Mouse (Mus musculus): Measurements from ENCODE around the gene Mitd1. TPM values are rescaled to one million over a fixed set of nuclear protein-coding genes. Genes with fewer than 3 reads are reported as not detected.

The Mitd1 gene
- total RNA-seq (2014; rRNA removed) (4.1 and 8.3 TPM in 2 replicates), polyA plus RNA-seq (2015; fragmentation: Nextera tagmentation; extraction: Ambion mirVana) (8.2 and 10.1 TPM in 2 replicates)

DNA sequence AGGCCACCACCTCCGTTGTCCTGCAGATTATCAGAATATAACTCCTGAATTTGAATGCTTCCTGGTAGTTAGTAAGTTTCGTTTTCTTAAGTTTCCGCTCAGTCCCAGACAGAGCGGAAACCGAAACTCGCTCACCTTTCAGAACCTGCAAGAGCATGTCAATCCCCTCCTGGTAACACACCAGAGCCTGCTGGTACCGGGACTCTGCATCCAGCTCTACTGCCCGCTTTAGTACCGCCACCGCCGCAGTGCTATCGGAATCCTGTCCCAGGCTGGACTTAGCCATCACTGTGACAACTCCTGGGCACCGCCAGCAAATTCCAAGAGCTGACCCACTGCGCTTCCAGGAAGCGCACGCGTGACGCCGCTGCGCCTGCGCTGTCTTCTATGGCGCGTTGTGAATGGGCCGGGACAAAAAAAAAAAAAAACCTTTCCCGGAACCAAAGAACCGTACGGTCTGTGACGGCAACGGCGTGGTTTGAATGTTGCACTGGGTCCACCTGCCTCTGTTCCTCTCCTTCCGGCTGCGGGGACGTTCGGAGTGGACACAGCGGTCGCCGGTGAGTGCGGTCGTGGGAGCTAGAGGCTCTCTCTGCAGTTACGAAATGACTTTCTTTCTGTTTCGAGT is at the start of gene Mitd1, which contains the start of gene Mrpl30:
Mitd1 (minus strand) TSS at position 387 of the 628 bp plus-strand sequence.
Mrpl30 (plus strand) TSS at position 453 of the 628 bp plus-strand sequence.
- Histone ChIP-seq H3K4me1 (ENCODE audit: insufficient read depth, low read length) (peaks cover 18% of the 10 kb centered on the region; the same call in 1 of the 2 replicates), H3K9me3 (ENCODE audit: low read length) (no peaks in the 10 kb centered on the region), H3K4me2 (ENCODE audit: low read depth, low read length) (peak within 1 kb of the TSS; percentile 93), H3K27ac (peak within 1 kb of the TSS; percentile 68), H3K9ac (replicated peaks; ENCODE audit: low read length) (peak within 1 kb of the TSS; percentile 55), H3K27me3 (ENCODE audit: insufficient read depth, low read length) (no peaks in the 10 kb centered on the region), H3K36me3 (ENCODE audit: insufficient read depth, low read length) (peaks cover 7% of the 10 kb centered on the region; the same call in 1 of the 2 replicates), H3K4me3 (ENCODE audit: low read length) (peak within 1 kb of the TSS; percentile 68)
- DNase-seq (ENCODE audit: low spot score), result peak; percentile 96
- WGBS, result under 1% methylated on average over 41 of the region's 41 CpGs
- ATAC-seq, result peak; percentile 96
- no peak; the same call in 1 of the 2 replicates for TF ChIP-seq CTCF (IDR thresholded peaks at IDR 0.05; ENCODE audit: low read depth)

DNA sequence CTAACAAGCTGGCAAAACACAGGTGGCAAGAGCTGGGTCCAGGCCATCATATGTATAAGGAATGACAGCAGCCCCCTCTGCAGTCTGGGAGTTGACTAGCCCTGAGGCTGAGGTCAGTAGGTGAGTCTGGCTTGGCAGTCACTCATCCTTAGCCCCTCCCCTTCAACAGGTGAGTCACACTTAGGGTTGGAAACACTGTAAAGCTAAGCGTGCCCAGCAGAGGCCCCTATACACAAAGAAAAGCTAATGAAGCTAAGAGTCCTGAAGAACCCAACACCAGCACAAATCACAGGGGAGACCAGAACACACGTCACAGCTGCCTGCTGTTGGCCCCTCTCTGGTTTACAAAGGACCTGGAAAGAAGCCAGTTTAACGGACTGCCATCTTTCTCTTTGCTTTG is 41.6 kb upstream of the Mitd1 start:
- H3K4me3 ChIP-seq (ENCODE audit: low read length), result no peak overlapping the region
- no peaks in the 10 kb centered on the region for H3K4me1 ChIP-seq (ENCODE audit: insufficient read depth, low read length)
- 18% methylated on average over 3 of the region's 3 CpGs for WGBS
- H3K9me3 ChIP-seq (ENCODE audit: low read length), result no peaks in the 10 kb centered on the region
- no peaks in the 10 kb centered on the region for H3K27me3 ChIP-seq (ENCODE audit: insufficient read depth, low read length)
- no peak for ATAC-seq
- DNase-seq (ENCODE audit: low spot score), result peak; percentile 35
- H3K36me3 ChIP-seq (ENCODE audit: insufficient read depth, low read length), result no peaks in the 10 kb centered on the region
- H3K4me2 ChIP-seq (ENCODE audit: low read depth, low read length), result no peak overlapping the region
- peak; percentile 26; the same call in 1 of the 2 replicates for TF ChIP-seq CTCF (IDR thresholded peaks at IDR 0.05; ENCODE audit: low read depth)
- H3K9ac ChIP-seq (replicated peaks; ENCODE audit: low read length), result no peak overlapping the region
- no peak overlapping the region for H3K27ac ChIP-seq

DNA sequence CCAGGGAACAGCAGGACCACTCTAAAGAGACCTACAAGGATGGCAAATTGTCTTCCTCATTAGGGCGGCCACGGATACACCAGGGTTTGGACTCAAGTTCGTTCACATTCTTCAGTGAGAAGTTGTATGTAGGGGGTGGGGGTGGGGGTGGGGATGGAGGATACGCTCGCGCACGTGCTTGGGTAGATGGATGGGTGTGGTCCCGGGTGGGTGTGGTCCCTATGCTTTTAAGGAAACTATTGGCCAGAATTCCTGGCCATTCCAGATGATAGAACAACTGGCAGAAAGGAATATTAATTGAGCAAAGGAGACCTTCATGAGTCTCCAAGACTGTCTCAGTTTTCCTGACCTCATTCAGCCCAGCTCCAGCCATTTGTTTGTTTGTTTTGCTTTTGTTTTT is 35.8 kb upstream of the Mitd1 start:
- Histone ChIP-seq H3K4me3 (ENCODE audit: low read length) (no peak overlapping the region), H3K27ac (no peak overlapping the region), H3K9ac (replicated peaks; ENCODE audit: low read length) (no peak overlapping the region), H3K36me3 (ENCODE audit: insufficient read depth, low read length) (no peaks in the 10 kb centered on the region), H3K9me3 (ENCODE audit: low read length) (no peaks in the 10 kb centered on the region), H3K4me1 (ENCODE audit: insufficient read depth, low read length) (no peaks in the 10 kb centered on the region), H3K27me3 (ENCODE audit: insufficient read depth, low read length) (no peaks in the 10 kb centered on the region), H3K4me2 (ENCODE audit: low read depth, low read length) (no peak overlapping the region)
- DNase-seq (ENCODE audit: low spot score), result no peak
- ATAC-seq, result no peak
- TF ChIP-seq CTCF (IDR thresholded peaks at IDR 0.05; ENCODE audit: low read depth), result no peak
- WGBS, result 78% methylated on average over 8 of the region's 8 CpGs

DNA sequence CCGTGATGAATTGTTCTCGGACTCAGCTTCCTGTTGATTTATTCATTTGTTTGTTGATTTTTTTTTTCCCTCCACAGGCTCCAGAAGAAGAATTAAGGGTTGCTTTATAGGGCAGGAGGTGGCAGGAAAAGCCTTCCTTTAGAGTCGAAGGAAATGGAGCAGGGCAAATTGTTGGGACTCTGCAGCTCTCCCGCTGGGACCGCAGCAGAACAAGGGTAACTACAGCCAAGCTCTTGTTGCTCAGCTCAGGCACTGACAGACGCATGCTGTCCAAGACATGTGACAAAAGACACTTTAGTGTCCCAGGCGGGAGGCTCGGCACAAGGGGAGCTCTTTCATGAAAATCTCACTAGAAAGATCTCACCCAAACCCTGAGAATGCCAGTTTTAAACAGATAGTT is 32.3 kb upstream of the Mitd1 start:
- WGBS, result 34% methylated on average over 8 of the region's 8 CpGs
- no peak for TF ChIP-seq CTCF (IDR thresholded peaks at IDR 0.05; ENCODE audit: low read depth)
- Histone ChIP-seq H3K27ac (no peak overlapping the region), H3K9ac (replicated peaks; ENCODE audit: low read length) (no peak overlapping the region), H3K27me3 (ENCODE audit: insufficient read depth, low read length) (no peaks in the 10 kb centered on the region), H3K9me3 (ENCODE audit: low read length) (no peaks in the 10 kb centered on the region), H3K4me2 (ENCODE audit: low read depth, low read length) (no peak overlapping the region), H3K4me1 (ENCODE audit: insufficient read depth, low read length) (no peaks in the 10 kb centered on the region), H3K36me3 (ENCODE audit: insufficient read depth, low read length) (no peaks in the 10 kb centered on the region), H3K4me3 (ENCODE audit: low read length) (no peak overlapping the region)
- peak; percentile 40 for DNase-seq (ENCODE audit: low spot score)
- ATAC-seq, result peak; percentile 45; the same call in 1 of the 2 replicates

DNA sequence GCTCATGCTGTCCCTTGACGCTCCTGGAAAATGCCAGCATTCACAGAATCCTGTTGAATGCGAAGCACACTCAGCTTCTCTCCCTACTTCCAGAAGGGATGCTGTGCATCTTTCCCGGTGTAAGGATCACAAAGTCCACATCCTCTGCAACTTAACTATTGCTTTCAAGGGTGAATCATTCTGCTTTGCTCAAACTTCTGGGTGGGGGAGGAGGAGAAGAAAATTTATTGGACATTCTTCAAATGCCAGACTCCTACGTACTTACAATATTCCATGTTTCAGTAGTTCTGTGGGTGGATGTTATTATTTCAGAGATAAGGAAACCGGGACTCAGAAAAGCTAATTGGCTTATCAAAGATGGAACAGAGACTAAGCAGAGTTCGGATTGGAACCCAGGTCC is 27.9 kb upstream of the Mitd1 start:
- H3K27ac ChIP-seq, result no peak overlapping the region
- TF ChIP-seq CTCF (IDR thresholded peaks at IDR 0.05; ENCODE audit: low read depth), result no peak
- 87% methylated on average over 6 of the region's 6 CpGs for WGBS

DNA sequence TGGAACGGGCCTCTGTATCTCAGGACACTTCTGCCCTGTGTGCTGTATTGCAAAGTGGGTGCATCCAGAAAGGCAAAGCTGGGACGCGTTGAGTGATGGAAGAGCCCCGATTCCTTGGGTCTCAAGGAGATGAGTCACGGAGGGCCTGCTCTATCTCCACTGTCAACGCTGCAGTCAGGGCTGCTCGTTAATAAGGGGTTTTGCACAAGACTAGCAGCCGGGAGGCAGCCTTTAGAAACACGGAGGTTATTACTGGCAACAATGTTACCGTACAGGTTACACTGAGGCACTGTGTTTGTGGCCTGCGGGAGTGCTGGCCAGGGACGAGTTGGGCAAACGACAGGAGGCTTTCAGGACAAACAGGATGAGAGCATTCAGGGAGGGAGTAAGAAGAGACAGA is 27.5 kb upstream of the Mitd1 start:
- Histone ChIP-seq H3K4me3 (ENCODE audit: low read length) (no peak overlapping the region), H3K4me2 (ENCODE audit: low read depth, low read length) (no peak overlapping the region), H3K27me3 (ENCODE audit: insufficient read depth, low read length) (no peaks in the 10 kb centered on the region), H3K4me1 (ENCODE audit: insufficient read depth, low read length) (no peaks in the 10 kb centered on the region), H3K27ac (no peak overlapping the region), H3K36me3 (ENCODE audit: insufficient read depth, low read length) (no peaks in the 10 kb centered on the region), H3K9me3 (ENCODE audit: low read length) (no peaks in the 10 kb centered on the region), H3K9ac (replicated peaks; ENCODE audit: low read length) (no peak overlapping the region)
- WGBS, result 81% methylated on average over 13 of the region's 13 CpGs
- ATAC-seq (no peak), DNase-seq (ENCODE audit: low spot score) (no peak)
- no peak for TF ChIP-seq CTCF (IDR thresholded peaks at IDR 0.05; ENCODE audit: low read depth)

More for the DNA sequence above, 27.9 kb upstream of the Mitd1 start:
- Histone ChIP-seq H3K27me3 (ENCODE audit: insufficient read depth, low read length) (no peaks in the 10 kb centered on the region), H3K9me3 (ENCODE audit: low read length) (no peaks in the 10 kb centered on the region), H3K4me3 (ENCODE audit: low read length) (no peak overlapping the region), H3K4me2 (ENCODE audit: low read depth, low read length) (no peak overlapping the region), H3K4me1 (ENCODE audit: insufficient read depth, low read length) (no peaks in the 10 kb centered on the region), H3K9ac (replicated peaks; ENCODE audit: low read length) (no peak overlapping the region), H3K36me3 (ENCODE audit: insufficient read depth, low read length) (no peaks in the 10 kb centered on the region)
- ATAC-seq, result no peak
- DNase-seq (ENCODE audit: low spot score), result no peak

DNA sequence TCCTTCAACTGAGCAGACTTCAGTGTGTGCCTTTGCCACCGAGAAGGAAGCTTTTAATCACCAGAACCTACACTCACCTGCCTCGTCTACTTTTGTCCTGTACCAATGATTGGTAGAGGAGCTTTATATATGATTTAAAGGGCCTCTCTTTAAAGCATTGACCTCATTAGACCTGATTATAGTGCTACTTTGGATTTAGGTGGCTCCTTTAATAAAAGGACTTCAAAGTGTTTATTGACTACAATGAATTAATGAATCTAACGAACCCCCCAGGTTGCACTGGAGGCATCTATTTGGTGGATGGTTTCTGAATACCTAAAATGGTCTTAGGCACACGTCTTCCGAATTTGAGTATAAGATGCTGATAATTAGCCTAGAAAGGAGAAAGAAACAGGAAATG is 26.2 kb upstream of the Mitd1 start, which contains the start of gene Lyg2:
Lyg2 (minus strand) TSS at position 101 of the 400 bp plus-strand sequence.
- H3K4me2 ChIP-seq (ENCODE audit: low read depth, low read length), result no peak within 1 kb of the TSS
- no peak within 1 kb of the TSS for H3K9ac ChIP-seq (replicated peaks; ENCODE audit: low read length)
- DNase-seq (ENCODE audit: low spot score), result no peak
- 75% methylated on average over 5 of the region's 5 CpGs for WGBS
- H3K36me3 ChIP-seq (ENCODE audit: insufficient read depth, low read length), result no peaks in the 10 kb centered on the region
- no peak within 1 kb of the TSS for H3K4me3 ChIP-seq (ENCODE audit: low read length)
- H3K27ac ChIP-seq, result no peak within 1 kb of the TSS
- TF ChIP-seq CTCF (IDR thresholded peaks at IDR 0.05; ENCODE audit: low read depth), result no peak
- no peaks in the 10 kb centered on the region for H3K27me3 ChIP-seq (ENCODE audit: insufficient read depth, low read length)
- ATAC-seq, result no peak
- no peaks in the 10 kb centered on the region for H3K9me3 ChIP-seq (ENCODE audit: low read length)
- no peaks in the 10 kb centered on the region for H3K4me1 ChIP-seq (ENCODE audit: insufficient read depth, low read length)
